Mouse (Mus musculus): ENCODE measurements around the gene Srrt.

Srrt gene

GRCm38 (mm10) chr5:137307071-137307912, at the start of gene Srrt:
Gene Srrt, minus strand, starts transcription at chr5:137307674.
- WGBS = under 1% methylated on average over 67 of the region's 72 CpGs

DNA sequence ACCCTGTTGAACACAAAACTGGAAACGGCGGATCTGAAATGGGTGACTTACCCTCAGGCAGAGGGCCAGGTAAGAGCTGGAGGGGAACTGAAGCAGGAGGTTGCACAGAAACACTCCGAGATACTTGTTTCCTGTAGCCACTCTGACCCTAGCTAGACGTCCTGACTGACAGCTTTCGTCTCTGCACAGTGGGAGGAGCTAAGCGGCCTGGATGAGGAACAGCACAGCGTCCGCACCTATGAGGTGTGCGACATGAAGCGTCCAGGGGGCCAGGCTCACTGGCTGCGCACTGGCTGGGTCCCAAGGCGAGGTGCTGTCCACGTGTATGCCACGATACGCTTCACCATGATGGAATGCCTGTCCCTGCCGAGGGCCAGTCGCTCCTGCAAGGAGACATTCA, 46.6 kb upstream of the Srrt start:
- 88% methylated on average over 17 of the region's 17 CpGs for WGBS

DNA sequence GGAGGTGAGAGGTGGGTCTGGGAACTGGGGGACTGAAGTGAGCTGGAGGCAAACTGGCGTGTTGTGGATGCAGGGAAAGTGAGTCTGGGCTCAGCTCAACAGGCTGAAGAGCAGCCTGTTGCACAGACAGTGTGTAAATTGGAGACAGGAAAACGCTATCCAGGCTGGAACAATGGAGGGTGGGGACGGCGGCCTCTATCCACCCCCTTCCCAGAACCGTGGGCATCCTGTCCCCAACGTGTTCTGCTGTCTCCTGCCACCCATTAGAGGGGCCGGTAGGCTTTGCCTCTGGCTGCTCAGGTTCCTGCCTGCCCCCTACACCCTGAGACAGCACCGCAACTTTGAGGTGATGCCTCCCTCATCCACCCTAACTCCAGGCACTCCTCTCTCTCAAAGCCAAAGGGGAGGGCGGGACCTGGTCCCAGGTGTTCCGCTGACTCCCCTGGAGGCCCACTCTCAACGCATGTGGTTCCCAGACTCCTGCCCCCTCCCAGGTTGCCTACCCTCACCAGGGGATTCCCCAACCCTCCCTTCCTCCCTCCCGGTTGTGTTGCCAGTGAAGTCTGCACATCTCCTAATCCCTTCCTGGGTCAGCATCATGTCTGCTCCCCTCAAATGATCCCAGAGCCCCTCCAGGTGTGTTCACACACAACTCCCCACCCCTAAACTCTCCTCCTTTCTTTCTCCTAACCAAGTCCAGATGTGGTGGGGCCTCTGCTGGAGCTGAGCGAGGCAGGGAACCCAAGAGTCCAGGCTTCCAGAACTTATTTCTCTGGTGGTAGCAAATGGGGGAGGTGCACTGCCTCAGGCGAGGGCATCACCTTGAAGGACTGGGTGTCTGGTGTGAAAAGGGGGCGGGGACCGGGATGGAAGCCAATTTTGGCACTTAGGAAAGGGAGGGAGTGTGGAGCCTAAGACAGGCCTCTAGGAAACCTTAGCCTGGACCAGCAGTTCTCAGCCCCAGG, 44.8 kb upstream of the Srrt start:
- 50% methylated on average over 16 of the region's 16 CpGs for WGBS

GRCm38 (mm10) chr5:137351394-137351793, 43.9 kb upstream of the Srrt start:
- 51% methylated on average over 4 of the region's 4 CpGs for WGBS

- WGBS = 36% methylated on average over 8 of the region's 8 CpGs
These were observed 43.5 kb upstream of the Srrt start for GRCm38 (mm10) chr5:137351058-137351380.

DNA sequence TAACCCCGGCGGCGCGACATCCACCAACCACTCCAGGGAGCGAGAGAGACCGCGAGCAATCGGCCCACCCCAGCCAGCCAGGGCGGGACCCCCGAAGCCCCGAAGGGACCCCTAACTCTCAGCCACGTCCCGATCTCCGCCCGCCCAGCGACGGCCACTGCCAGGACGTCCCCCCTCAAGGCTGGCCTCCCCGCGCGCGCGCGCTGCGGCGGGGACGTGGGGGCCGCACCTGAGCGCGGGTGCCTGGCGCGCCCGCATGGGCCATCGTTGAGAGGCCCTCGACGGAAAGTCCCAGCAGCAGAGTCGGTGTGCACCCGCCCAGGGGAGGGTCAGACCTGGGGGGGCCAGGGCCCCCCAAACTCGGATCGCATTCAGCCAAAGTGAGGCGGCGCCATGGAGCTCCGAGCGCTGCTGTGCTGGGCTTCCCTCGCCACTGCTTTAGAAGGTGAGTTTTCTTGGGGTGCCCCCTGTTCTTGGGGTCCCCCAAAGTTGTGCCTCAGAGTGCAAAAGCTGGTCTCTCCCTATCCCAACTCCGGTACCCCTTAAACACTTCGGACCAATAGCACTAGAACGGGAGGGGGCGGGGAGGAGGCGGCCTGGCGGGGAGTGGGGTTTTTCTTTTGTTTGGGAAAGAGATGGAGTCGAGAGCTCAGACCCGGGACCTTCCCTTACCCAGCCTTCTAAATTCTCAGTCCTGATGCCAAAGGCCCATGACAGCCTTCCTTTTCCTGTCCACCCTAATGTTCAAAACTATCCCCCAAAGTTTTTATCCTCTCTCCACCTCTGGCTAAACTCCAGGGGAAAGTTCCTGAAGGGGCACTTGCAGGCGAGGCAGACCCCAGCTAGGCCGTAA, 43.0 kb upstream of the Srrt start:
- WGBS = 1% methylated on average over 55 of the region's 55 CpGs

DNA sequence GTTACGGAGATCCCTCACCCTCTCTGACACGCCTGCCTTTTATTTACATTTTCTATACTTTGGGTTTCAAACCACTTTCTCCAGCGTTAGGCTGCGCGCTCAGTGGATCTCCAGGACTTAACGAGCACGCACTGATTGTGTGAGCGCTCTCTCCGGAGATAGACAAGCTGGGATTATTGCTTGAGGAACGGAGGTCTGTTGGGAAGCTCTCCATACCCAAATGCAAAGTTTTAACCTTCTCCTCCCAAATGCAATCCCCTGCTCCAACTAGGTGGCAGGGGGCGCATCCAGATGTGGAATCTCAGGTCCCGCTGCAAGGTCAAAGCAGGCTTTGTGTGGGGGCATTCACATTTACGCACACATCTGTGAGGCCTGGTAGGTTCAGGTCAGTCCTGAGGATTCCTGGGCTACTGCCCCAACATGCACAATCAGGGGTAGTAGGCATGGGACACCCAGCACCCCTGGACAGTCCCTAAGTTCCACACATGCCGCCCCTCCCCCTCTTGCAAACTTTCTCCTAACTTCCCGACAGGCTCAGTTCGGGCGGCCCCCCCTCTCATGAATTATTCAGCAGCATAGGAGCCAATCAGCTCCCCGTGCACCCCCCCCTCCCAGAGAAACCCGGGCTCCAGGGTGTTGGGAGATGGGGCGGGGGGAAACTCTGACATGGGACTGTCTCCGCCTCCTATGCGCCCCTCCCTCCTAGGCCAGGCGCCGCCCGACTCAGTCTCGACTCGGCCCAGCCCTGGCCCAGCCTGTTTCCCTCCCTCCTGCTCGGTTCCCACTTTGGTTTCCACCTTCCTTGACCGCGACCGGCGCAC, 42.1 kb upstream of the Srrt start, which contains the start of gene Ephb4:
Gene Ephb4 (plus strand): TSS at position 726 of the 821 bp plus-strand sequence.
- WGBS = 2% methylated on average over 31 of the region's 32 CpGs

DNA sequence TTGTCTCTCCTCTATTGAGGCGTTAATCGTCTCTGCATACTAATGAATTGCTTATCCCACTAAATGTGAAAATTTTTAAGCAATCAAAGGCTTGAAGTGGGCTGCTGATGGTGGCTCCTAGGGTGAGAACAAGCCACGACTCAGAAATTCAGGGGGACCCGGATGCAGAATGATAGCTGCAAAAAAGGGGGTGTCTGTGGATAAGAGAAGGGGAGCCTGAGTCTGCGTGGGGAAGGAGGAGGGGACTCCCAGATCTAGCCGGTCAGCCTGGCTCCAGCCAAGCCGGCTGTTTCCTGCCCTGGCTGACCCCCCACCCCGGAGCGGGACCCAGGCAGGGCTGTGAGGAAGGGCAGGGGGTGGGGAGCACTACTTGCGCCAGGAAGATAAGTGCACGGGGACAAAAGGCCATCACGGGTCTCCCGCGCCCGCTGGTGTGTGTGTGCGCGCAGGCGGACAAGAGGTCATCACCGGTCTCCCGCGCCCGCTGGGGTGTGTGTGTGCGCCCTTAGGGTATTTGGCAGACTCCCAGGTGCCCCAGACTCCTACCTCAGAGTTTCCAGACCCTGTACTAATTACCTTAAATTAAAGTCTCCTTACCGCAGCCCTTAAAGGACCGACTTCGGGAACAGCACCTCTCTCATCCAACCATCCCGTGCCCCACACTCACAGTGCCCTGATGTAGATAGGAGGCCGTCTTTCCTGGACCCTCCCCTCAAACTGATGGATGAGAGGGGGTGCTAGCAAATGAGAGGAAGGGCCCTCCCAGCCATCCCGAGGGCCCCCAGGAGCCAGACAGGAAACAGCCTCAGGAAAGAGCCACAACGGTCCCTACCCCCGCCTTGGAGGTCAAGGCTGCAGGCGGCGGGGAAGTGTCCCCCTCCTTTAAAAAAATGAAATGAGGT, 41.3 kb upstream of the Srrt start:
- 3% methylated on average over 33 of the region's 33 CpGs for WGBS

DNA sequence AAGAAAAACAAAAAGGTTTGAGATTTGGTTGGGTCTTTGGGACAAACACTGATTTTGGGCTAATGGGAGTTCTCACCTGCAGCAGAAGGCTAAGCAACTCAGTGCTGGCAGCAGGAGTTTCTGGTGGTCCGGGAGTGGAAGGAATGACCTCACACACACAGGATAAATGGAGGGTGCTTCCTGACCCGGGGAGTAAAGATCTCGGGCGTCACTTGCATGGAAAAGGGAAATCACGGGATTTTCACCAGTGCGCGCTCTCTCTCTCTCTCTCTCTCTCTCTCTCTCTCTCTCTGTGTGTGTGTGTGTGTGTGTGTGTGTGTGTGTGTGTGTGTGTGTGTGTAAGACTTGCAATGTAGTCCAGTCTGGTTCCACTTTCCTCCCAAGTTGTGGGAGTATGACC, 40.4 kb upstream of the Srrt start:
- WGBS = 47% methylated on average over 7 of the region's 7 CpGs

GRCm38 (mm10) chr5:137346983-137347382, 39.5 kb upstream of the Srrt start:
- WGBS = 90% methylated on average over 4 of the region's 4 CpGs

- WGBS = 88% methylated on average over 1 of the region's 1 CpGs
These were observed 38.9 kb upstream of the Srrt start for GRCm38 (mm10) chr5:137346388-137346787.

GRCm38 (mm10) chr5:137345821-137346220, 38.3 kb upstream of the Srrt start:
- 39% methylated on average over 9 of the region's 9 CpGs for WGBS

DNA sequence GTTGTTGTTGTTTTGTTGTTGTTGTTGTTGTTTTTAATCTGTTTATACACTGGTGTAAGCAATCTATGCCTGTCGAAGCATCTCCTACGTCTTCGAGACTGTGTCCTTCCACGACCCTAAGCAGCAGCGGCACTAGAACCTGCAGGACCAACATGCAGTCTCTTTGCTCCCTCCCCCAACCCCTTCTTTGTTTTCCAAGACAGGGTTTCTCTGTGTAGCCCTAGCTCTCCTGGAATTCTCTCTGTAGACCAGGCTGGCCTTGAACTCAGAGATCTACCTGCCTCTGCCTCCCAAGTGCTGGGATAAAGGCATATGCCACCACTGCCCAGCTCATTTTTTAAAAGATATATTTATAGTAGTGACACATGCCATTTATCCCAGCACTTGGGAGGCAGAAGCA, 35.9 kb upstream of the Srrt start:
- 97% methylated on average over 5 of the region's 5 CpGs for WGBS

- 69% methylated on average over 7 of the region's 7 CpGs for WGBS
These were observed 35.0 kb upstream of the Srrt start for GRCm38 (mm10) chr5:137342407-137343012.

DNA sequence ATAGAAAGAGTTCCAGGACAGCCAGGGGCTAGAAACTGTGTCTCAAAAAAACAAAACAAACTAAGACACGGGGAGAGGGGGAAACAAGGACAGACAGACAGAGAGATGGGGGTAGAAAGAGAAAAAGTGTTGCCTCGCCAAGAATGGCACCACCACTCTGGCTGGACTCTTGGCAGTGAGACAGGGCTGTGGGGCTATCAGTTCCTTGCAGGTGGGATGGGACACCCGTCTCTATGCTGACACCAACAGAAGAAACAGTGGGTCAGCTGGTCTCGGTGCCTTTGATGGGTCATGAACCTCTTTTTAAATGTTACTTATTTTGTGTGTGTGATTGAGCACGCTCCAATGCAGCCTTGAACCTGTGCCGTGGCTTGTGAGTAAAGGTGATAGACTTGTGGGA, 32.7 kb upstream of the Srrt start:
- WGBS = 72% methylated on average over 6 of the region's 6 CpGs

GRCm38 (mm10) chr5:137339290-137339979, 32.0 kb upstream of the Srrt start:
- 7% methylated on average over 22 of the region's 22 CpGs for WGBS

GRCm38 (mm10) chr5:137338663-137339289, 31.3 kb upstream of the Srrt start:
- WGBS = 3% methylated on average over 11 of the region's 11 CpGs

GRCm38 (mm10) chr5:137338256-137338655, 30.8 kb upstream of the Srrt start:
- WGBS = under 1% methylated on average over 19 of the region's 19 CpGs
